Comparison of ENCODE assay signal across 9 mouse cellular contexts in genomic region chr4:71130946-71131669, GRCm38 (mm10).
DNase-seq lines count a peak whose midpoint lies in the region; ATAC-seq and TF ChIP-seq lines count a peak whose summit lies in the region.
"Had no signal": no experiment of that assay in that cellular context is flagged by ENCODE, and none has a peak within 500 bp of the region (broad histone marks: within the 10 kb centered on the region; RNA-seq: fewer than 3 reads in every experiment).

No protein-coding gene starts in this region.

- H3K36me3 ChIP-seq in intestine, embryonic 14.5 days (ENCODE audit: control insufficient read depth, insufficient read depth, low read length) = no peaks in the 10 kb centered on the region
- H3K36me3 ChIP-seq in intestine, postnatal 0 days (ENCODE audit: control insufficient read depth, insufficient read depth) = no peaks in the 10 kb centered on the region
- H3K36me3 ChIP-seq in embryonic facial prominence, embryonic 12.5 days = no peaks in the 10 kb centered on the region
- H3K36me3 ChIP-seq: liver, embryonic 13.5 days had no signal

- no peak overlapping the region for H3K4me2 ChIP-seq in intestine, embryonic 14.5 days (ENCODE audit: low read length)
- no peak overlapping the region for H3K4me2 ChIP-seq in intestine, postnatal 0 days (replicated peaks; ENCODE audit: low read depth)
- no peak overlapping the region for H3K4me2 ChIP-seq in embryonic facial prominence, embryonic 12.5 days (replicated peaks)
- H3K4me2 ChIP-seq: liver, embryonic 13.5 days had no signal

- TF ChIP-seq CTCF in intestine, postnatal 0 days (IDR thresholded peaks at IDR 0.05; ENCODE audit: low read depth) = no peak

- no peak for DNase-seq in intestine, embryonic 14.5 days (ENCODE audit: low spot score)
- DNase-seq in kidney, postnatal 10 days = peak; percentile 21
- peak; percentile 35 for DNase-seq in neural tube, embryonic 10.5 days (ENCODE audit: extremely low spot score, low spot score)
- DNase-seq in cerebellum, postnatal 4 days (ENCODE audit: low spot score in 2 of 2) = no peak
- DNase-seq in spleen, postnatal 4 days (ENCODE audit: low spot score in 2 of 2) = no peak
- DNase-seq in testis, postnatal 14 days (ENCODE audit: low spot score) = no peak
- DNase-seq: liver, embryonic 13.5 days had no signal

- no peak overlapping the region for H3K27ac ChIP-seq in intestine, embryonic 14.5 days (ENCODE audit: low read depth)
- H3K27ac ChIP-seq in intestine, postnatal 0 days (ENCODE audit: low read depth, low read length) = no peak overlapping the region
- H3K27ac ChIP-seq in embryonic facial prominence, embryonic 12.5 days = no peak overlapping the region
- H3K27ac ChIP-seq: liver, embryonic 13.5 days had no signal

- WGBS in intestine, embryonic 14.5 days = 35% methylated on average over 7 of the region's 7 CpGs
- 65% methylated on average over 7 of the region's 7 CpGs for WGBS in intestine, postnatal 0 days
- 21% methylated on average over 7 of the region's 7 CpGs for WGBS in embryonic facial prominence, embryonic 12.5 days

- no peaks in the 10 kb centered on the region for H3K4me1 ChIP-seq in intestine, embryonic 14.5 days (replicated peaks; ENCODE audit: control insufficient read depth, insufficient read depth, low read length)
- H3K4me1 ChIP-seq in intestine, postnatal 0 days (replicated peaks; ENCODE audit: control insufficient read depth, insufficient read depth, low read length) = no peaks in the 10 kb centered on the region
- H3K4me1 ChIP-seq in embryonic facial prominence, embryonic 12.5 days = peaks cover 6% of the 10 kb centered on the region; the same call in 1 of the 2 replicates
- H3K4me1 ChIP-seq: liver, embryonic 13.5 days had no signal

- no peaks in the 10 kb centered on the region for H3K9me3 ChIP-seq in intestine, embryonic 14.5 days (ENCODE audit: control insufficient read depth, low read length)
- H3K9me3 ChIP-seq in intestine, postnatal 0 days (ENCODE audit: control insufficient read depth) = no peaks in the 10 kb centered on the region
- H3K9me3 ChIP-seq in embryonic facial prominence, embryonic 12.5 days = no peaks in the 10 kb centered on the region
- H3K9me3 ChIP-seq: liver, embryonic 13.5 days had no signal

- H3K9ac ChIP-seq in intestine, embryonic 14.5 days (ENCODE audit: low read length) = no peak overlapping the region
- no peak overlapping the region for H3K9ac ChIP-seq in intestine, postnatal 0 days (ENCODE audit: low read depth, low read length)
- H3K9ac ChIP-seq in embryonic facial prominence, embryonic 12.5 days = no peak overlapping the region
- H3K9ac ChIP-seq: liver, embryonic 13.5 days had no signal

- no peak overlapping the region for H3K4me3 ChIP-seq in intestine, embryonic 14.5 days (ENCODE audit: low read depth, low read length)
- no peak overlapping the region for H3K4me3 ChIP-seq in intestine, postnatal 0 days (ENCODE audit: low read depth, low read length)
- no peak overlapping the region for H3K4me3 ChIP-seq in embryonic facial prominence, embryonic 12.5 days
- H3K4me3 ChIP-seq: liver, embryonic 13.5 days had no signal

- 0 out of 2 replicates have a peak, but pooled peaks have one; percentile 23 for ATAC-seq in intestine, embryonic 14.5 days (replicated peaks; ENCODE audit: low FRiP score, low TSS enrichment, low read depth)
- no peak for ATAC-seq in intestine, postnatal 0 days
- ATAC-seq in embryonic facial prominence, embryonic 12.5 days (ENCODE audit: insufficient number of reproducible peaks, insufficient read depth, low FRiP score, low TSS enrichment) = peak; percentile 92

- no peaks in the 10 kb centered on the region for H3K27me3 ChIP-seq in intestine, embryonic 14.5 days (replicated peaks; ENCODE audit: control insufficient read depth, insufficient read depth, low read length)
- H3K27me3 ChIP-seq in intestine, postnatal 0 days (replicated peaks; ENCODE audit: control insufficient read depth, insufficient read depth, low read length) = no peaks in the 10 kb centered on the region
- H3K27me3 ChIP-seq in embryonic facial prominence, embryonic 12.5 days = no peaks in the 10 kb centered on the region
- H3K27me3 ChIP-seq: liver, embryonic 13.5 days had no signal

Comparison
In these comparisons a context has a peak if more than half of its experiments do, and no peak if none do; other contexts are left out.
1. DNase-seq: peak in kidney, postnatal 10 days (single experiment) and neural tube, embryonic 10.5 days (single experiment); none in intestine, embryonic 14.5 days (single experiment), cerebellum, postnatal 4 days (0 of 2), spleen, postnatal 4 days (0 of 2) and testis, postnatal 14 days (single experiment).